Mouse (Mus musculus): Measurements from ENCODE around the gene Emc9.

GRCm38 (mm10) chr14:55613346-55613745 is 28.2 kb upstream of the Emc9 start:
- TF ChIP-seq CTCF (IDR thresholded peaks at IDR 0.05; ENCODE audit: low read depth) (no peak), EP300 (IDR thresholded peaks at IDR 0.05; ENCODE audit: low read depth) (no peak)

Measured in heart, postnatal 0 days (tissue).